Mouse (Mus musculus) ES-Bruce4 (cell line): ENCODE results near the gene Ccdc92b.

Experiments
- CTCF ChIP-seq: IDR thresholded peaks from one replicate; pipeline ENCODE4 v1.8.1; 2011; ENCODE audit warnings: low read depth, low read length
- EP300 ChIP-seq: IDR thresholded peaks from 2 replicates; pipeline ENCODE4 v1.6.1; 2011; ENCODE audit warnings: low read depth, low read length; ENCODE audit not compliant: insufficient read depth

DNA sequence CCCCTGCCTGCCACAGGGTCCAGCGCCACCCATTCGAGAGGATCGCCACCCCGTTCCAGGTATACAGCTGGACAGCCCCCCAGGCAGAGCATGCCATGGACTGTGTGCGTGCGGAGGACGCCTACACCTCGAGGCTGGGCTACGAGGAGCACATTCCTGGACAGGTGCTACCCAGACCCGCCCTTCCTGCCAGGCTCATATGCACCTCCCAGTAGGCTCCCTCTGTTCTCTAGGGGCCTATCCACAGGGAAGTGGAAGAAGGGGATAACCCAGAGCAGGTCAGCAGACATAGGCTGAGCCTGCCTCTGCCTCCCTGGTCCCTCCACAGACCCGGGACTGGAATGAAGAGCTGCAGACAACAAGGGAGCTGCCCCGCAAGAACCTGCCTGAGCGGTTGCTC lies 40.9 kb downstream of the Ccdc92b start:
- TF ChIP-seq CTCF (no peak), EP300 (no peak)
